Mouse (Mus musculus): ENCODE measurements around the gene Nrn1l.

DNA sequence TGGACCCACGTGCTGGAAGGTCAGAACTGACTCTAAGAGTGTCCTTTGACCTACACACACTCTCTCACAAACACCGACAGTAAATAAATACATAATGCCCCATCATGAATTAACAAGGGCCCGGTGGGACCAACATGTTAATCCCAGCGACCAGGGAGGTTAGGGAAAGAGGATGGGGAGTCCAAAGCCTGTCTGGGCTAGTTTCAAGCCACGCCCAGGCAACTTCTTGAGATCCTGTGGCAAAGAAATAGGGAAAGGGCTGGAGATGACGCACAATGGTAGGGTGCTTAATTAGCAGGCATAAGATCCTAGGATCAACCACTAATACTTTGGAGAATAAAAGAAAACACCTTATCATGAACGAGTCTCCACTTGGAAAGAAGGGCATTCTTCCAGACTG is 42.8 kb upstream of the Nrn1l start:
- TF ChIP-seq CTCF (IDR thresholded peaks at IDR 0.05): no peak
- TF ChIP-seq EP300 (IDR thresholded peaks at IDR 0.05): no peak
